Mouse (Mus musculus) spleen, adult 2 months (tissue): ENCODE results near the gene Vmn2r115.
"Not testable (repeated sequence)": the region's sequence is repeated elsewhere in the genome, so short reads cannot be mapped to it uniquely, and the experiment has no call there.

Source experiments
- CTCF ChIP-seq: fragments of 200-500 bp; IDR thresholded peaks from 2 replicates; pipeline ENCODE4 v1.5.1; 2011; ENCODE audit warnings: mild to moderate bottlenecking, inconsistent platforms; ENCODE audit not compliant: insufficient read depth, insufficient read length, insufficient replicate concordance; ENCODE audit errors: extremely low read depth
- POLR2A ChIP-seq: fragments of 200-500 bp; IDR thresholded peaks from 2 replicates; pipeline ENCODE4 v1.6.1; 2011; ENCODE audit warnings: low read depth, low read length, inconsistent platforms

DNA sequence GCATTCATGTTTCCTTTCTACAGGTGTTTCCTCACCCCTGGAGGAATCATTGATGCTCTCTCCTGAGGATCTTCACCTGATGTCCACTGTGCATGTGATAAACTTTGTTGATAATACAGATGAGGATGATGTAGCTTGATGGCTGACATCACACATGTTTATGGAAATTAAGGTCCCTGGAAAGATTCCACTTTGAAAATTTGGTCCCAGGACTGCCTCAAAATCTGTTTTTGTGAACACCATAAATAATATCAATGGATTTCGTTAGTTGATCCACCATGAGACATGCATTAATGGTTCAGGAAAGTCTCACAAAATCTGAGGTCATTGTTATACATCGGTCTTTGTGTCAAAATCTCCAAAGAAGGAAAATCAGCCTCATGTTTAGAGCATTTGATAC lies 31.1 kb upstream of the Vmn2r115 start, which contains the start of gene Vmn2r114:
- TF ChIP-seq CTCF, POLR2A: not testable (repeated sequence)
